10 mouse cellular contexts compared by ENCODE assay signal in genomic region chr12:59040851-59041250, GRCm38 (mm10). TPM values are rescaled to one million over a fixed set of nuclear protein-coding genes. Genes with fewer than 3 reads are reported as not detected.
DNase-seq lines count a peak whose midpoint lies in the region; ATAC-seq and TF ChIP-seq lines count a peak whose summit lies in the region.
"Had no signal": no experiment of that assay in that cellular context is flagged by ENCODE, and none has a peak within 500 bp of the region (broad histone marks: within the 10 kb centered on the region; RNA-seq: fewer than 3 reads in every experiment).

No protein-coding gene starts in this region.

- 23% methylated on average over 7 of the region's 7 CpGs for WGBS in heart, embryonic 13.5 days
- 42% methylated on average over 7 of the region's 7 CpGs for WGBS in midbrain, embryonic 10.5 days
- 39% methylated on average over 7 of the region's 7 CpGs for WGBS in midbrain, embryonic 14.5 days
- 32% methylated on average over 7 of the region's 7 CpGs for WGBS in limb, embryonic 14.5 days

- no peaks in the 10 kb centered on the region for H3K27me3 ChIP-seq in heart, embryonic 13.5 days (replicated peaks)
- no peaks in the 10 kb centered on the region for H3K27me3 ChIP-seq in midbrain, embryonic 10.5 days (ENCODE audit: low read depth, poor library complexity, severe bottlenecking)
- H3K27me3 ChIP-seq in midbrain, embryonic 14.5 days (ENCODE audit: control insufficient read depth, insufficient read depth, low read length): no peaks in the 10 kb centered on the region
- no peaks in the 10 kb centered on the region for H3K27me3 ChIP-seq in limb, embryonic 14.5 days (ENCODE audit: control insufficient read depth, insufficient read depth, low read length)
- no peaks in the 10 kb centered on the region for H3K27me3 ChIP-seq in splenic B cell, adult 2 months (ENCODE audit: control insufficient read depth, insufficient read depth, low read length, poor library complexity, severe bottlenecking)

- H3K36me3 ChIP-seq in heart, embryonic 13.5 days: peaks cover 46% of the 10 kb centered on the region
- peaks cover 43% of the 10 kb centered on the region for H3K36me3 ChIP-seq in midbrain, embryonic 10.5 days
- H3K36me3 ChIP-seq in midbrain, embryonic 14.5 days (ENCODE audit: control insufficient read depth, insufficient read depth, low read length): peaks cover 43% of the 10 kb centered on the region
- H3K36me3 ChIP-seq in limb, embryonic 14.5 days (ENCODE audit: control insufficient read depth, insufficient read depth, low read length): peaks cover 43% of the 10 kb centered on the region
- peaks cover 16% of the 10 kb centered on the region; the same call in 1 of the 2 replicates for H3K36me3 ChIP-seq in splenic B cell, adult 2 months (ENCODE audit: control insufficient read depth, insufficient read depth, low read length, poor library complexity, severe bottlenecking)

- peak overlapping the region; percentile 57; the same call in 1 of the 2 replicates for H3K4me2 ChIP-seq in heart, embryonic 13.5 days
- H3K4me2 ChIP-seq in midbrain, embryonic 14.5 days (ENCODE audit: low read length): no peak overlapping the region
- no peak overlapping the region for H3K4me2 ChIP-seq in limb, embryonic 14.5 days (replicated peaks; ENCODE audit: low read depth, low read length, severe bottlenecking)

- TF ChIP-seq CTCF in gastrocnemius, adult 2 months (IDR thresholded peaks at IDR 0.05): no peak

- TF ChIP-seq POLR2A in limb, embryonic 14.5 days (IDR thresholded peaks at IDR 0.05; ENCODE audit: borderline replicate concordance, extremely low read depth, insufficient read depth, insufficient read length): no peak

- peak overlapping the region; percentile 88; the same call in 1 of the 2 replicates for H3K27ac ChIP-seq in heart, embryonic 13.5 days (replicated peaks)
- no peak overlapping the region for H3K27ac ChIP-seq in midbrain, embryonic 10.5 days (replicated peaks)
- no peak overlapping the region for H3K27ac ChIP-seq in midbrain, embryonic 14.5 days (replicated peaks; ENCODE audit: low read depth, low read length)
- no peak overlapping the region for H3K27ac ChIP-seq in limb, embryonic 14.5 days (replicated peaks; ENCODE audit: low read depth, low read length)
- H3K27ac ChIP-seq in gastrocnemius, adult 2 months: no peak overlapping the region

- peaks cover 6% of the 10 kb centered on the region; the same call in 1 of the 2 replicates for H3K4me1 ChIP-seq in heart, embryonic 13.5 days
- H3K4me1 ChIP-seq in midbrain, embryonic 10.5 days: peaks cover 3% of the 10 kb centered on the region; the same call in 1 of the 2 replicates
- H3K4me1 ChIP-seq in midbrain, embryonic 14.5 days (ENCODE audit: control insufficient read depth, insufficient read depth, low read length): no peaks in the 10 kb centered on the region
- H3K4me1 ChIP-seq in limb, embryonic 14.5 days (ENCODE audit: control insufficient read depth, insufficient read depth, low read length): no peaks in the 10 kb centered on the region

- intact Hi-C loops in heart, postnatal 36 days (cut with DNase I): no loop called here
- intact Hi-C loops in gastrocnemius, adult 2 months (cut with DNase I): no loop called here

- DNase-seq in heart, postnatal 36 days: no peak
- peak; percentile 15 for DNase-seq in midbrain, embryonic 10.5 days (ENCODE audit: low spot score)
- no peak for DNase-seq in midbrain, embryonic 14.5 days
- DNase-seq in limb, embryonic 14.5 days (ENCODE audit: low spot score): no peak
- peak; percentile 75 for DNase-seq in splenic B cell, adult 2 months (ENCODE audit: low read depth, low spot score)
- no peak for DNase-seq in gastrocnemius, adult 2 months
- DNase-seq in ovary, postnatal 36 days (ENCODE audit: low spot score): no peak
- DNase-seq: adrenal gland, postnatal 25 days; layer of hippocampus, adult 9-11 months had no signal

- no peak; the same call in 1 of the 2 replicates for ATAC-seq in heart, embryonic 13.5 days (ENCODE audit: extremely low read depth, insufficient number of reproducible peaks, low FRiP score, low TSS enrichment)
- no peak for ATAC-seq in midbrain, embryonic 14.5 days (ENCODE audit: low FRiP score, low TSS enrichment)
- peak; percentile 2; the same call in 1 of the 2 replicates for ATAC-seq in limb, embryonic 14.5 days (ENCODE audit: low FRiP score, low read depth)

- H3K9me3 ChIP-seq in heart, embryonic 13.5 days: no peaks in the 10 kb centered on the region
- no peaks in the 10 kb centered on the region for H3K9me3 ChIP-seq in midbrain, embryonic 10.5 days (replicated peaks)
- no peaks in the 10 kb centered on the region for H3K9me3 ChIP-seq in midbrain, embryonic 14.5 days (ENCODE audit: control insufficient read depth, low read length)
- no peaks in the 10 kb centered on the region for H3K9me3 ChIP-seq in limb, embryonic 14.5 days (ENCODE audit: control insufficient read depth, low read length)

- H3K4me3 ChIP-seq in heart, embryonic 13.5 days: no peak overlapping the region
- H3K4me3 ChIP-seq in midbrain, embryonic 10.5 days: no peak overlapping the region
- no peak overlapping the region for H3K4me3 ChIP-seq in midbrain, embryonic 14.5 days (replicated peaks; ENCODE audit: low read depth, low read length)
- no peak overlapping the region for H3K4me3 ChIP-seq in limb, embryonic 14.5 days (replicated peaks; ENCODE audit: low read length)
- H3K4me3 ChIP-seq in gastrocnemius, adult 2 months: no peak overlapping the region

- peak overlapping the region; percentile 70; the same call in 1 of the 2 replicates for H3K9ac ChIP-seq in heart, embryonic 13.5 days
- H3K9ac ChIP-seq in midbrain, embryonic 14.5 days (replicated peaks; ENCODE audit: low read length): no peak overlapping the region
- H3K9ac ChIP-seq in limb, embryonic 14.5 days (ENCODE audit: low read depth, low read length, severe bottlenecking): no peak overlapping the region

RNA-seq across cellular contexts. Expression of gene Trappc6b, which starts 20.4 kb away (rescaled TPM):
- 79.7 and 90.0 TPM in 2 replicates for polyA plus RNA-seq in heart, embryonic 13.5 days (2015; fragmentation: Nextera tagmentation; extraction: Ambion mirVana)
- total RNA-seq in heart, postnatal 36 days (2021): 10 to 100 TPM; 72.2 to 74.3 TPM
- 71.4 and 81.9 TPM in 2 replicates for polyA plus RNA-seq in midbrain, embryonic 10.5 days (2016; fragmentation: Nextera tagmentation; extraction: Ambion mirVana)
- 114 and 139 TPM in 2 replicates for polyA plus RNA-seq in midbrain, embryonic 14.5 days (2014; fragmentation: Nextera tagmentation; extraction: Ambion mirVana)
- 71.7 and 87.5 TPM in 2 replicates for polyA plus RNA-seq in limb, embryonic 14.5 days (2012; rRNA removed)
- 53.9 and 60.4 TPM in 2 replicates for polyA plus RNA-seq in limb, embryonic 14.5 days (2014; fragmentation: Nextera tagmentation; extraction: Ambion mirVana)
- total RNA-seq in gastrocnemius, adult 2 months (2021): 10 to 100 TPM; 46.4 to 60.7 TPM

RNA-seq across cellular contexts. Expression of gene Pnn, which starts 25.8 kb away (rescaled TPM):
- polyA plus RNA-seq in heart, embryonic 13.5 days (2015; fragmentation: Nextera tagmentation; extraction: Ambion mirVana): 63.0 and 64.9 TPM in 2 replicates
- total RNA-seq in heart, postnatal 36 days (2021): 10 to 100 TPM; 23.8 to 26.3 TPM
- 112 and 114 TPM in 2 replicates for polyA plus RNA-seq in midbrain, embryonic 10.5 days (2016; fragmentation: Nextera tagmentation; extraction: Ambion mirVana)
- 66.9 and 77.6 TPM in 2 replicates for polyA plus RNA-seq in midbrain, embryonic 14.5 days (2014; fragmentation: Nextera tagmentation; extraction: Ambion mirVana)
- 55.0 and 108 TPM in 2 replicates for polyA plus RNA-seq in limb, embryonic 14.5 days (2012; rRNA removed)
- 68.3 and 80.2 TPM in 2 replicates for polyA plus RNA-seq in limb, embryonic 14.5 days (2014; fragmentation: Nextera tagmentation; extraction: Ambion mirVana)
- 10 to 100 TPM; 18.2 to 22.5 TPM for total RNA-seq in gastrocnemius, adult 2 months (2021)

RNA-seq across cellular contexts. Expression of gene Gemin2, which starts 27.7 kb away (rescaled TPM):
- 22.4 and 25.1 TPM in 2 replicates for polyA plus RNA-seq in heart, embryonic 13.5 days (2015; fragmentation: Nextera tagmentation; extraction: Ambion mirVana)
- total RNA-seq in heart, postnatal 36 days (2021): 1 to 10 TPM; 6.2 to 6.5 TPM
- 35.8 and 36.8 TPM in 2 replicates for polyA plus RNA-seq in midbrain, embryonic 10.5 days (2016; fragmentation: Nextera tagmentation; extraction: Ambion mirVana)
- 11.8 and 12.7 TPM in 2 replicates for polyA plus RNA-seq in midbrain, embryonic 14.5 days (2014; fragmentation: Nextera tagmentation; extraction: Ambion mirVana)
- 15.3 and 18.3 TPM in 2 replicates for polyA plus RNA-seq in limb, embryonic 14.5 days (2012; rRNA removed)
- polyA plus RNA-seq in limb, embryonic 14.5 days (2014; fragmentation: Nextera tagmentation; extraction: Ambion mirVana): 16.1 and 18.0 TPM in 2 replicates
- total RNA-seq in gastrocnemius, adult 2 months (2021): 1 to 10 TPM; 4.3 to 5.0 TPM

RNA-seq across cellular contexts. Expression of gene Sec23a, which starts 29.0 kb away (rescaled TPM):
- 66.4 and 67.9 TPM in 2 replicates for polyA plus RNA-seq in heart, embryonic 13.5 days (2015; fragmentation: Nextera tagmentation; extraction: Ambion mirVana)
- 10 to 100 TPM; 42.5 to 43.8 TPM for total RNA-seq in heart, postnatal 36 days (2021)
- polyA plus RNA-seq in midbrain, embryonic 10.5 days (2016; fragmentation: Nextera tagmentation; extraction: Ambion mirVana): 62.2 and 71.7 TPM in 2 replicates
- polyA plus RNA-seq in midbrain, embryonic 14.5 days (2014; fragmentation: Nextera tagmentation; extraction: Ambion mirVana): 102 and 133 TPM in 2 replicates
- polyA plus RNA-seq in limb, embryonic 14.5 days (2012; rRNA removed): 67.1 and 72.6 TPM in 2 replicates
- 97.1 and 102 TPM in 2 replicates for polyA plus RNA-seq in limb, embryonic 14.5 days (2014; fragmentation: Nextera tagmentation; extraction: Ambion mirVana)
- total RNA-seq in gastrocnemius, adult 2 months (2021): 10 to 100 TPM; 54.7 to 61.6 TPM

RNA-seq across cellular contexts. Expression of gene Mia2, which starts 54.7 kb away (rescaled TPM):
- polyA plus RNA-seq in heart, embryonic 13.5 days (2015; fragmentation: Nextera tagmentation; extraction: Ambion mirVana): 32.6 and 34.8 TPM in 2 replicates
- total RNA-seq in heart, postnatal 36 days (2021): 100 to 1,000 TPM; 104 to 112 TPM
- 39.2 and 40.4 TPM in 2 replicates for polyA plus RNA-seq in midbrain, embryonic 10.5 days (2016; fragmentation: Nextera tagmentation; extraction: Ambion mirVana)
- 27.9 and 37.5 TPM in 2 replicates for polyA plus RNA-seq in midbrain, embryonic 14.5 days (2014; fragmentation: Nextera tagmentation; extraction: Ambion mirVana)
- polyA plus RNA-seq in limb, embryonic 14.5 days (2012; rRNA removed): 52.5 and 59.1 TPM in 2 replicates
- 60.0 and 61.8 TPM in 2 replicates for polyA plus RNA-seq in limb, embryonic 14.5 days (2014; fragmentation: Nextera tagmentation; extraction: Ambion mirVana)
- 100 to 1,000 TPM; 113 to 123 TPM for total RNA-seq in gastrocnemius, adult 2 months (2021)

Comparison
In these comparisons a context has a peak if more than half of its experiments do, and no peak if none do; other contexts are left out.
1. DNase-seq: peak in midbrain, embryonic 10.5 days (single experiment) and splenic B cell, adult 2 months (single experiment); none in heart, postnatal 36 days (0 of 2), midbrain, embryonic 14.5 days (single experiment), limb, embryonic 14.5 days (single experiment), gastrocnemius, adult 2 months (single experiment) and ovary, postnatal 36 days (single experiment).